Mouse (Mus musculus): ENCODE data around the gene Ube2r2. TPM values are rescaled to one million over a fixed set of nuclear protein-coding genes. Genes with fewer than 3 reads are reported as not detected.

Gene Ube2r2
- total and polyA plus RNA-seq, 3 experiments = 30.4 to 90.9 (median 38.9) TPM

DNA sequence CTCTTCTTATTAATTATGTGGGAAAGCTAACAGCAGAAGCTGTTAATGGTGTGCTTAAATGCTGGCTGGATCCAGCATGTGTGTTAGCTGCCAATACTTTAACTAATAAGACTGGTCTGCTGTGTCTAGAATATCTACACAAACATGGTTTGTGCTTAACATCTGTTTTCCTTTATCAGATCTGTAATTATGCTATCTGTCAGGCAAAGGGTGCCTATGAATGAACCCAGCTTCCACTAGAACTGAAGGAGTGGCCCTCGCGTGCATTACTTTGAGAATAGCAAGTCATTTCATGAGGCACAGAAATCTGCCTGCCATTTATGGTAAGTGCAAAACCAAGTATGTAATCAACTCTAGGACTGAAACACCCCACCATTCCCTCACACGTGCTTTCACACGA is 72.5 kb downstream of the Ube2r2 start:
- H3K27me3 ChIP-seq (replicated peaks) = no peaks in the 10 kb centered on the region
- no peaks in the 10 kb centered on the region for H3K4me1 ChIP-seq (ENCODE audit: control insufficient read depth in 1 of 2, insufficient read depth in 2 of 2)
- H3K9me3 ChIP-seq (replicated peaks; ENCODE audit: low read length) = no peaks in the 10 kb centered on the region
- no peak overlapping the region for H3K4me3 ChIP-seq (replicated peaks in 1 of 3; ENCODE audit: low read depth in 2 of 3, low read length in 2 of 3, poor library complexity in 1 of 3)
- no peak overlapping the region for H3K9ac ChIP-seq (ENCODE audit: insufficient read depth, low read depth)
- no peaks in the 10 kb centered on the region for H3K79me2 ChIP-seq (replicated peaks; ENCODE audit: control insufficient read depth, extremely low read depth, insufficient read depth, poor library complexity, severe bottlenecking)
- TF ChIP-seq SMC3 (IDR thresholded peaks at IDR 0.05; ENCODE audit: low read depth, low read length) (no peak), IRF4 (IDR thresholded peaks at IDR 0.05; ENCODE audit: low read depth, low read length) (no peak), POLR2AphosphoS2 (IDR thresholded peaks at IDR 0.05; ENCODE audit: low read depth, low read length) (no peak), ETS1 (conservative IDR thresholded peaks at IDR 0.05; ENCODE audit: low read depth, low read length) (no peak), MXI1 (IDR thresholded peaks at IDR 0.05; ENCODE audit: low read depth, low read length) (no peak), JUND (conservative IDR thresholded peaks at IDR 0.05; ENCODE audit: low read depth, low read length) (no peak), ZMIZ1 (IDR thresholded peaks at IDR 0.05; ENCODE audit: low read depth, low read length) (no peak), USF2 (conservative IDR thresholded peaks at IDR 0.05; ENCODE audit: low read depth, low read length) (no peak), MYC (IDR thresholded peaks at IDR 0.05; ENCODE audit: low read depth, low read length) (no peak), USF1 (IDR thresholded peaks at IDR 0.05; ENCODE audit: low read depth, low read length) (no peak), PAX5 (IDR thresholded peaks at IDR 0.05; ENCODE audit: low read length) (no peak), MAZ (IDR thresholded peaks at IDR 0.05; ENCODE audit: low read depth, low read length) (no peak), JUN (IDR thresholded peaks at IDR 0.05; ENCODE audit: insufficient read depth, low read depth, low read length) (no peak), NRF1 (IDR thresholded peaks at IDR 0.05; ENCODE audit: low read depth, low read length) (no peak), HCFC1 (IDR thresholded peaks at IDR 0.05; ENCODE audit: low read depth, low read length) (no peak), POLR2A (IDR thresholded peaks at IDR 0.05; ENCODE audit: low read depth, low read length) (no peak), TBP (conservative IDR thresholded peaks at IDR 0.05; ENCODE audit: low read depth, low read length) (no peak)
- in situ Hi-C loops (cut with MboI; ENCODE audit: low pct_ligation_motif_present, low pct_unique_long_range_greater_than_20kb, low sequenced_read_pairs) = no loop called here
- DNase-seq (ENCODE audit: extremely low read depth) = no peak
- H3K36me3 ChIP-seq (replicated peaks in 1 of 2; ENCODE audit: control insufficient read depth in 1 of 2, insufficient read depth in 1 of 2, low read length in 1 of 2) = peaks cover 82 to 96% of the 10 kb centered on the region in 2 experiments
- dilution Hi-C loops (cut with MboI; ENCODE audit: extremely low pct_ligation_motif_present, extremely low pct_unique_long_range_greater_than_20kb, low sequenced_read_pairs) = no loop called here
- H3K27ac ChIP-seq (ENCODE audit: insufficient read depth, low read depth) = no peak overlapping the region
- H3K4me2 ChIP-seq (ENCODE audit: insufficient read depth, low read depth, poor library complexity, severe bottlenecking) = no peak overlapping the region

DNA sequence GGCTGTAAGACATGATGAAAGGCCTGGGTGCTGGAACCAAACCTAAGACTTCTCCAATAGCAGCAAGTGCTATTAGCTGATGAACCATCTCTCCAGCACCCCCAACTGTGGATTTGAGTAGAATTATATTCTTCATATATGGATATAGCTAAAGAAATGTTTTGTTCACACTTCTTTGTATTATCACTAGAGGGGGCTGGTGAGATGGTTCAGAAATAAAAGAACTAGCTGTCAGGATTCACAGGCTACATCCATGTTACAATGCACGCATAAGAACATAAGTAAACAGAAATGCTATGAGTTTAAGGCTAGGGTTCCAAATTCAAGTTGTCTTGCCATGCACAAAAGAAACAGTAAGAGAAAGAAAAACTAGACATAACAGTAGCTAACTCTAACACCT is 89.9 kb downstream of the Ube2r2 start:
- H3K36me3 ChIP-seq (replicated peaks in 1 of 2; ENCODE audit: control insufficient read depth in 1 of 2, insufficient read depth in 1 of 2, low read length in 1 of 2) = peaks cover 59 to 99% of the 10 kb centered on the region in 2 experiments
- dilution Hi-C loops (cut with MboI; ENCODE audit: extremely low pct_ligation_motif_present, extremely low pct_unique_long_range_greater_than_20kb, low sequenced_read_pairs) = no loop called here

More for the DNA sequence above, 89.9 kb downstream of the Ube2r2 start:
- Histone ChIP-seq H3K9me3 (replicated peaks; ENCODE audit: low read length) (no peaks in the 10 kb centered on the region), H3K4me3 (replicated peaks in 1 of 3; ENCODE audit: low read depth in 2 of 3, low read length in 2 of 3, poor library complexity in 1 of 3) (no peak overlapping the region), H3K27me3 (replicated peaks) (no peaks in the 10 kb centered on the region), H3K4me1 (ENCODE audit: control insufficient read depth in 1 of 2, insufficient read depth in 2 of 2) (peaks cover 0 to 10% of the 10 kb centered on the region in 2 experiments; a peak in 2 of 4 replicates), H3K79me2 (replicated peaks; ENCODE audit: control insufficient read depth, extremely low read depth, insufficient read depth, poor library complexity, severe bottlenecking) (no peaks in the 10 kb centered on the region; the same call in 1 of the 2 replicates), H3K9ac (ENCODE audit: insufficient read depth, low read depth) (no peak overlapping the region), H3K4me2 (ENCODE audit: insufficient read depth, low read depth, poor library complexity, severe bottlenecking) (no peak overlapping the region), H3K27ac (ENCODE audit: insufficient read depth, low read depth) (no peak overlapping the region)
- in situ Hi-C loops (cut with MboI; ENCODE audit: low pct_ligation_motif_present, low pct_unique_long_range_greater_than_20kb, low sequenced_read_pairs) = no loop called here
- TF ChIP-seq RCOR1 (conservative IDR thresholded peaks at IDR 0.05; ENCODE audit: low read depth, low read length) = no peak
- TF ChIP-seq CHD1 (IDR thresholded peaks at IDR 0.05; ENCODE audit: low read depth, low read length) = no peak
- no peak for TF ChIP-seq JUND (conservative IDR thresholded peaks at IDR 0.05; ENCODE audit: low read depth, low read length)
- TF ChIP-seq SIN3A (IDR thresholded peaks at IDR 0.05; ENCODE audit: low read length) = no peak
- peak; percentile 25 for TF ChIP-seq RAD21 (IDR thresholded peaks at IDR 0.05; ENCODE audit: low read depth, low read length)
- no peak for TF ChIP-seq IRF4 (IDR thresholded peaks at IDR 0.05; ENCODE audit: low read depth, low read length)
- peak in 1 of 2 experiments; percentile 52; a peak in 3 of 4 replicates for TF ChIP-seq CTCF (conservative IDR thresholded peaks at IDR 0.05 in 1 of 2, IDR thresholded peaks at IDR 0.05 in 1 of 2; ENCODE audit: low read depth in 2 of 2, low read length in 2 of 2)
- DNase-seq (ENCODE audit: extremely low read depth) = peak; percentile 17
